Mouse (Mus musculus): ENCODE results near the gene Etl4.
"Not testable (repeated sequence)": the region's sequence is repeated elsewhere in the genome, so short reads cannot be mapped to it uniquely, and the experiment has no call there.

Gene Etl4

GRCm38 (mm10) chr2:20302517-20302916 is 392.9 kb downstream of the Etl4 start:
- no peak for DNase-seq (ENCODE audit: low read depth)

DNA sequence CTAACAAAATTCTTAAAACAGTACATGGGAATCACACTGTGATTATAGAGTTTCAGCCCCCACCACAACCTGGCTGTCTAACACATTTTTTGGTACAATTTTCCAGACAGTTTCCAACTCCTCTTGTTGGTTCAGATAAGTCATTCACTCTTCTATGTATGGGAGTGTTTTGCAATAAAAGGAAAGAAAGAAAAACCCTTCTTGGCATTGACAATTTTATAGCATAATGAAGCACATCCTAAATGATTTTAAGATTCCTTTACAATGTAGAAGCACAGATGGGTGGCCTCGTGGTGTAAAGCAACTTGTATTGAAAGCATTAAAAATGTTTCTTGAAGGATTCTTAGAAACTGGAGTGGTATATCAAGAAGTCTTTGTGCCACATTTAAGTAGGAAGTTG is 415.4 kb downstream of the Etl4 start:
- DNase-seq (ENCODE audit: low read depth), result no peak

DNA sequence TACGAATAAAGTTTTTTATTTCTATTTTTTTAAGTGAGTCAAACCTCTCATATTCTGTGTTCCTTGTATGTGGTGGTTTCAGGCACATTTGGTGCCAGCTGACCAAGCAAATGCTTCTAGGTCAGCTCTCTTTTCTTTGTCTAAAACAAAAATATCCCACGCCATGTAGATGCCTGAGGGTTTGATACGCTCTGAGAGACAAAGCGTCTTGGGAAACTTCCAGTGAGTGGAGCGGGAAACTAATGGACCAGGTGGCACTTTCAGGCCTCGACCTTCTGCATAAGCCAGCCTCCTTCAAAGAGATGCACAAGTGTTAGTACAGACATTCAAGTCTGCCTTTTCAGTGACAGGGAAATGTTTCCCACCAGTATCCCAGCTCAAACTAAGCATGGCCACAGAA is 426.6 kb downstream of the Etl4 start:
- no peak for DNase-seq (ENCODE audit: low read depth)

GRCm38 (mm10) chr2:20339016-20339734 is 429.6 kb downstream of the Etl4 start:
- DNase-seq (ENCODE audit: low read depth), result no peak

GRCm38 (mm10) chr2:20339919-20340318 is 430.3 kb downstream of the Etl4 start:
- DNase-seq (ENCODE audit: low read depth), result no peak

DNA sequence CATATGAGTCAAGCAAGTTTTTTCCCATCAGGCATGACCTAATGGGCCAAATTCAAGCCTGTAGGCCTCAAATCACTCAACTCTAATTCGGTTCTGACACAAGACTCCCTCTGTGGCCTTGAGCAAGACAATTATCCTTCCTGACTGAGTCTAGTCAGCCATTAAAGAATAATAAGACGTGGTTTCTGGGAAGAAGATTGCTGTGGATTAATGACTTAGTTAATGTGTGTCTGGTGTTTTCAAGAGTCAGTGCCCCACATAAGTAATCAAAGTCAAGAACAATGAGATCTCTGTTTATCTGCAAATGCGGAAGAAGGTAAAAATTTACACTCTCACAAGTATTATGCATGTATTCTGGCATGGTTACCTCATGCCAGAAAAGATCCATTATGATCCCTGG is 437.3 kb downstream of the Etl4 start:
- DNase-seq (ENCODE audit: low read depth), result no peak

GRCm38 (mm10) chr2:20349268-20349667 is 439.7 kb downstream of the Etl4 start:
- no peak for DNase-seq (ENCODE audit: low read depth)

DNA sequence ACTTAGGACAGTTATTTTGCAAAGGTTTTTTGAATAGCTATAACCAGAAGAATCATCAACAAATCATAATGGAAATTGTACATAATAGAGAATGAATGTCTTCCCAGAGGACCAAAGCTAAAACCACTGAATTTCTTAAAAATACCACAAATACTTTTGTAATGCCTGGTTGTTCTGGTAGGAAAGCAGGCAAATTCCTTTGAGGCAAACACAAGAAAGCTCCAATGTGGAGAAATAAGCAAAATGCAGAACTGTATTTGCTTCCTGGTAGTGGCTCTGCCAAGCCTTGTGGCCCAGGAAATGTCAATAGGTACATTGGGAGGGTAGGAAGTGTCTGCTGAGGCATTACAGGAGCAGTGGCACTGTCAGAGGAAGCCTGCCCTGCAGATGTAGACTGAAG is 443.2 kb downstream of the Etl4 start:
- DNase-seq (ENCODE audit: low read depth), result peak; percentile 56

- peak; percentile 39 for DNase-seq (ENCODE audit: low read depth)
These were observed 467.4 kb downstream of the Etl4 start for GRCm38 (mm10) chr2:20377026-20377425.

DNA sequence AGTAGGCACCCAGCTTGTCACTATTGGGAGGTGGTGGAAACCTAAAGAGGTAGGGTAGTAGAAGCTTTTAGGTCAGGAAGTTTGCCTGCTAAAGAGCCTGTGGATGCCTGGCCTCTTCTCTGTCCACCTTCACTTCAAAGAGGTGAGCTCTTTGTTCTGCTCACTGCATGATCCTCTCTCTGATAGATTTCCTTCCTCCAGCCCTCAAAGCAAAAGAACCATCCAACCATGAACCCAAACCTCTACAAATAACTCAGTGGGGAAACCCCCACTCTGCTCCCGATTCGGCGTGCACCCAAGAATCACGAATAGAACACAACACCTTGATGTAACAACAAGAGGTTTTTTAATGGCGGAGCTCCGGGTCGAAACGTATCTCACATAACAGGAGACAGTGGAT is 471.3 kb downstream of the Etl4 start:
- not testable (repeated sequence) for DNase-seq (ENCODE audit: low read depth)

DNA sequence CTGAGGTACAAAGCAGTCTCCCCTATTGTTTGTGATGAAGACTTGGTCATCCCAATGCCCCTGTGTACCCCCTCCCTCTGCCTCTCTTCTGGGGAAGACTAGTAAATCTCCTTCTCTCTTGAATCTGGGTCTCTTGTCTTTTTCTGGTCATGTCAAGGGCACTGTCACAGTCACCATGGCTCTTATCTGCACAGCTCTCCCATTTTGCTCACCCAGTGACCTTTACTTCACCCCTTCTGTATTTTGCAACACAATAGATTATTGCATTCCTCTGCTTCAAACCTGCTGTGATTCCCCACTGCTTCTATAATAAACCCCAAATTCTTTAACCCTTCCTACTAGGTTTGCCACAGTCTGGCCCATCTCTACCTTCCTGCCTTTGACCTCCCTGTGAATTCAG is 484.5 kb downstream of the Etl4 start:
- DNase-seq (ENCODE audit: low read depth), result no peak

DNA sequence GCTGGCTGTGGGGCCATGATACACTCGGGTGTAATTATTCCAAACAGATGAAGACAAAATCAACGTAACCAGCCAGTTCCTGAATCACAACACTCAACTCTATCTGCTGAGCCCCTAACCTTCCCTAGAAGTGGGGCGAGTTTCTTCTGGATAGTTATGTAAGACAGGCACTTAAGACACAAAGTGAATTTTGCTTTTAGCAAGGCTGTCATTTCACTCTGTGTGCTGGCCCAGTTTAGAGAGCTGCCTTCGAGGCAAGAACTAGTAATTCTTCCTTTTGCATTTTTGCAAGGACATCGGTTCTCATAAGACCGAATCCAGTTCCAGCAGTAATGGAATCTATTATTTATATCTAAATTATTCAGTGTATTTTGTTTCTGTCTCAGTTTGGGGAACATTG is 487.4 kb downstream of the Etl4 start:
- DNase-seq (ENCODE audit: low read depth), result no peak

- DNase-seq (ENCODE audit: low read depth), result no peak
These were observed 491.0 kb downstream of the Etl4 start for GRCm38 (mm10) chr2:20400556-20400955.

- no peak for DNase-seq (ENCODE audit: low read depth)
These were observed 494.8 kb downstream of the Etl4 start for GRCm38 (mm10) chr2:20404395-20404794.

DNA sequence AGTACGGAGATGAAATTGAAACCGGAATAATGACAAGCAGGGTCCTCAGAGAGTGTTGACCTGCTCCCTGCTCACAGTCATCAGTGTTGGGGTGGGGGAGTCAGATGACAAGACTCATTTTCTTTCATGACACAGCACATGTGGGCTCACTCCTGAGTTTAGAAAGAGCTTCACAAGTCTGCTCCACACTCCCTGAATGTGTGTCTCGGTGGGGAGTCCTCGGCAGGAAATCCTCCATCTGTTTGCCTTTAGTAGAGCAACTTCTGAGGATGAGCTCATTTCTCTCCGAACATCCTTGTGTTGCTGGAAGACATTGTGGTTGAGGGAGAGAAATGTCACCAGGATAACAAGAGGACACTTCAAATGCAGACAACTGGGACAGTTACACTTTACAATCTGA is 497.5 kb downstream of the Etl4 start:
- DNase-seq (ENCODE audit: low read depth), result no peak

- no peak for DNase-seq (ENCODE audit: low read depth)
These were observed 505.3 kb downstream of the Etl4 start for GRCm38 (mm10) chr2:20414856-20415255.

- DNase-seq (ENCODE audit: low read depth), result no peak
These were observed 507.5 kb downstream of the Etl4 start for GRCm38 (mm10) chr2:20416934-20417614.

DNA sequence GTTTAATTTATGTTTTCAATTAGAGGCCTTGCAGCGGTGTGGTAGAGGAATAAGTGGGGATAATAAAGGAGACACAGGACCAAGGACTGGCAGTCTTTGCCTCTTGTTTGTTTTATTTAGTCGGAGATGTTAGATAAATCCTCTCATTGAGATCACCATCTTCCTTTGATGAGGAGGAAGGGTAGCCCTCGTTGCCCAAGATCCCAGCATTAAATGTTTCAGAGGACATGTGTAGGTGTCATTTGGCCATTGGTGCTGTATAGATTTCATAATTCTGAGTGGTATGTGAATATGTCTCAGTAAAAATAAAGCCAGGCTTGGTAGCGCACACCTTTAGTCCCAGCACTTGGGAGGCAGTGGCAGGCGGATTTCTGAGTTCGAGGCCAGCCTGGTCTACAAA is 508.4 kb downstream of the Etl4 start:
- DNase-seq (ENCODE audit: low read depth), result no peak

GRCm38 (mm10) chr2:20419975-20420374 is 510.4 kb downstream of the Etl4 start:
- peak; percentile 61 for DNase-seq (ENCODE audit: low read depth)

- no peak for DNase-seq (ENCODE audit: low read depth)
These were observed 512.7 kb downstream of the Etl4 start for GRCm38 (mm10) chr2:20422275-20422674.

GRCm38 (mm10) chr2:20433656-20434055 is 524.1 kb downstream of the Etl4 start:
- no peak for DNase-seq (ENCODE audit: low read depth)

- no peak for DNase-seq (ENCODE audit: low read depth)
These were observed 526.0 kb downstream of the Etl4 start for GRCm38 (mm10) chr2:20435530-20435929.

DNA sequence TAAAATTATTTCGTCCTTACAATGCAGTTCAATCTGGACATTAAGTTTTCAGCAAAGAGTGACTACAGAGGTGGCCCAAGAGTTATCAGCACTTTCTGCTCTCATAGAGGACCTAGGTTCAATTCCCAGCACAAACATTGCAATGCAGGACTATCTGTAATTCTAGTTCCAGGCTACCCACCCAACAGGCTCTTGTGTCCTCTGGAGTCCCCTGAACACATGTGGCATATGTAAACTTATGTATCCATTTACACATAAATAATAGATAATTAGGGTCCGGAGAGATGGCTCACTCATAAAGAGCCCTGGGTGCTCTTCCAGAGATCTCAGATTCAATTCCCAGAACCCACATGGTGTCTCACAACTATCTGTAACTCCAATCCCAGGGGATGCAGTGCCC is 533.2 kb downstream of the Etl4 start:
- no peak for DNase-seq (ENCODE audit: low read depth)

All from NIH3T3 (cell line).